Mouse (Mus musculus) ES-E14 (cell line): ENCODE data around the gene Rasa3.

ENCODE experiments used
- CHD2 ChIP-seq: IDR thresholded peaks from 2 replicates; pipeline ENCODE4 v1.6.1; 2014; ENCODE audit warnings: mild to moderate bottlenecking, low read depth, low read length, inconsistent platforms
- HCFC1 ChIP-seq: IDR thresholded peaks from 2 replicates; pipeline ENCODE4 v1.6.1; 2012; ENCODE audit warnings: low read length, inconsistent platforms, borderline replicate concordance; ENCODE audit not compliant: insufficient read depth
- MAFK ChIP-seq: IDR thresholded peaks from 2 replicates; pipeline ENCODE4 v1.6.1; 2014; ENCODE audit warnings: mild to moderate bottlenecking, low read depth, low read length, inconsistent platforms; ENCODE audit not compliant: insufficient read depth
- ZNF384 ChIP-seq: IDR thresholded peaks from 2 replicates; pipeline ENCODE4 v1.6.1; 2012; ENCODE audit warnings: low read depth, low read length, inconsistent platforms

GRCm38 (mm10) chr8:13655033-13655351 is 22.4 kb downstream of the Rasa3 start:
- TF ChIP-seq CHD2 (no peak), HCFC1 (no peak), MAFK (no peak), ZNF384 (no peak)
